Mouse (Mus musculus) spleen, adult 2 months (tissue): Measurements from ENCODE around the gene Ckm.

ENCODE experiments used
- CTCF ChIP-seq: fragments of 200-500 bp; IDR thresholded peaks from 2 replicates; pipeline ENCODE4 v1.5.1; 2011; ENCODE audit warnings: mild to moderate bottlenecking, inconsistent platforms; ENCODE audit not compliant: insufficient read depth, insufficient read length, insufficient replicate concordance; ENCODE audit errors: extremely low read depth
- POLR2A ChIP-seq: fragments of 200-500 bp; IDR thresholded peaks from 2 replicates; pipeline ENCODE4 v1.6.1; 2011; ENCODE audit warnings: low read depth, low read length, inconsistent platforms

GRCm38 (mm10) chr7:19470308-19470707, 65.7 kb downstream of the Ckm start:
- no peak for TF ChIP-seq CTCF
- TF ChIP-seq POLR2A, result no peak
